Mouse (Mus musculus): ENCODE results near the gene AL607142.1.
A peak's percentile ranks its signal among the peaks of the same experiment; 100 is the strongest.

AL607142.1 gene

GRCm38 (mm10) chr4:120057529-120057928, 7.3 kb upstream of the AL607142.1 start:
- DNase-seq, result no peak

GRCm38 (mm10) chr4:120058157-120058556, 6.6 kb upstream of the AL607142.1 start:
- DNase-seq, result no peak

GRCm38 (mm10) chr4:120058794-120059193, 6.0 kb upstream of the AL607142.1 start:
- no peak for DNase-seq

- no peak for DNase-seq
These were observed 3.1 kb upstream of the AL607142.1 start for GRCm38 (mm10) chr4:120061727-120062126.

GRCm38 (mm10) chr4:120062198-120062597, 2.6 kb upstream of the AL607142.1 start:
- no peak for DNase-seq

- no peak for DNase-seq
These were observed 2.0 kb upstream of the AL607142.1 start for GRCm38 (mm10) chr4:120062754-120063153.

- DNase-seq, result peak; percentile 47
These were observed 1.3 kb upstream of the AL607142.1 start for GRCm38 (mm10) chr4:120063353-120064124.

GRCm38 (mm10) chr4:120066841-120067591, 2.2 kb downstream of the AL607142.1 start:
- no peak for DNase-seq

GRCm38 (mm10) chr4:120067592-120068235, 2.9 kb downstream of the AL607142.1 start:
- no peak for DNase-seq

GRCm38 (mm10) chr4:120068883-120069581, 4.2 kb downstream of the AL607142.1 start:
- no peak for DNase-seq

GRCm38 (mm10) chr4:120069582-120069980, 4.8 kb downstream of the AL607142.1 start:
- no peak for DNase-seq

- DNase-seq, result no peak
These were observed 6.6 kb downstream of the AL607142.1 start for GRCm38 (mm10) chr4:120071411-120071810.

GRCm38 (mm10) chr4:120071842-120072507, 7.2 kb downstream of the AL607142.1 start:
- no peak for DNase-seq

- peak; percentile 62 for DNase-seq
These were observed 9.3 kb downstream of the AL607142.1 start for GRCm38 (mm10) chr4:120074061-120074460.

- peak; percentile 82 for DNase-seq
These were observed 12.5 kb downstream of the AL607142.1 start for GRCm38 (mm10) chr4:120077322-120077721.

GRCm38 (mm10) chr4:120082527-120082926, 17.7 kb downstream of the AL607142.1 start:
- no peak for DNase-seq

- no peak for DNase-seq
These were observed 18.9 kb downstream of the AL607142.1 start for GRCm38 (mm10) chr4:120083700-120084099.

GRCm38 (mm10) chr4:120089536-120089935, 24.7 kb downstream of the AL607142.1 start:
- no peak for DNase-seq

- no peak for DNase-seq
These were observed 27.4 kb downstream of the AL607142.1 start for GRCm38 (mm10) chr4:120091997-120092783.

GRCm38 (mm10) chr4:120096935-120097334, 32.1 kb downstream of the AL607142.1 start:
- no peak for DNase-seq

- no peak for DNase-seq
These were observed 36.4 kb downstream of the AL607142.1 start for GRCm38 (mm10) chr4:120101186-120101585.

Data from right cerebral cortex, adult 18-20 months (tissue).